Mouse (Mus musculus) olfactory bulb, adult 2 months (tissue): ENCODE measurements around the gene Chd6. TPM values are rescaled to one million over a fixed set of nuclear protein-coding genes. Genes with fewer than 3 reads are reported as not detected.
"Not testable (repeated sequence)": the region's sequence is repeated elsewhere in the genome, so short reads cannot be mapped to it uniquely, and the experiment has no call there.

Source experiments
- H3K27ac ChIP-seq: fragments of 200-500 bp; 2 replicates; pipeline ENCODE4 v1.5.1; 2012; ENCODE audit warnings: low read depth, low read length; ENCODE audit not compliant: insufficient read depth
- H3K4me1 ChIP-seq: fragments of 200-500 bp; 2 replicates; pipeline ENCODE4 v1.6.1; 2012; ENCODE audit warnings: low read length; ENCODE audit not compliant: control insufficient read depth, insufficient read depth
- H3K4me3 ChIP-seq: fragments of 200-500 bp; 2 replicates; pipeline ENCODE4 v1.5.1; 2012; ENCODE audit warnings: mild to moderate bottlenecking, low read depth, low read length, moderate library complexity; ENCODE audit not compliant: insufficient read depth
- CTCF ChIP-seq: fragments of 200-500 bp; IDR thresholded peaks from 2 replicates; pipeline ENCODE4 v1.5.1; 2012; ENCODE audit warnings: low read depth, mild to moderate bottlenecking, low read length, moderate library complexity; ENCODE audit not compliant: insufficient read depth
- POLR2A ChIP-seq: fragments of 200-500 bp; IDR thresholded peaks from 2 replicates; pipeline ENCODE4 v1.6.1; 2012; ENCODE audit warnings: mild to moderate bottlenecking, low read depth, low read length, moderate library complexity; ENCODE audit not compliant: insufficient read depth
- WGBS: fragments of 180-500 bp; shearing (Covaris S2); methylation state at CpG from one replicate; pipeline ENCODE4 v1.1.7; 2018; 5-methylcytosine and 5-hydroxymethylcytosine counted together
- polyA plus RNA-seq: library from polyadenylated mRNA; stranded (reverse); fragments of >200 nt; gene quantifications from 2 replicates; pipeline ENCODE4 v1.2.4, GENCODE M21; 2012; ENCODE audit warnings: low replicate concordance; ENCODE audit not compliant: missing spikeins, insufficient read depth, insufficient read length

Chd6 gene
- polyA plus RNA-seq, 1 experiment: 148 TPM

GRCm38 (mm10) chr2:160978651-160979050, 130.2 kb downstream of the Chd6 start:
- 93% methylated on average over 1 of the region's 1 CpGs for WGBS
- Histone ChIP-seq H3K4me3 (no peak overlapping the region), H3K27ac (no peak overlapping the region), H3K4me1 (no peaks in the 10 kb centered on the region)
- TF ChIP-seq POLR2A (no peak), CTCF (no peak)

DNA sequence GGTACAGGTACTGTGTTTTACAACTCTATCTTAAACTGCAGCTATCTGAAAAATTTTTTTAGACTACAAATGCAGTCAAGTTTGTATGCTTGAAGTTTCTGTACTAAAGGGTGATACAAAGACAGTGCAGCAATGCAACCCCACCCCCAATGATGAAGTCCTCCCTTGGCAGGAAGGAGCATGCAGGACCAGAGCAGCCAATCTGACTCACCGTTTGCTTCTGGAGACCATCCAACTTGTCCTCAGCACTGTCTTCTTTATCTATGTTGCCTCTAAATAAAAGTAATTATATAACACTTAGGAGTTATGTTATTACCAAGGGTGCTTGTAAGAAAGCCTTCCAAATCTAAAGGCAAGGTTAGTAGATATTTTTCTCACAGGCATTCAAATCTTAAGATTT, 131.6 kb downstream of the Chd6 start:
- no peak overlapping the region for H3K27ac ChIP-seq
- no peak for TF ChIP-seq POLR2A
- TF ChIP-seq CTCF: no peak
- no peak overlapping the region for H3K4me3 ChIP-seq
- no peaks in the 10 kb centered on the region for H3K4me1 ChIP-seq
- 19% methylated on average over 1 of the region's 1 CpGs for WGBS

DNA sequence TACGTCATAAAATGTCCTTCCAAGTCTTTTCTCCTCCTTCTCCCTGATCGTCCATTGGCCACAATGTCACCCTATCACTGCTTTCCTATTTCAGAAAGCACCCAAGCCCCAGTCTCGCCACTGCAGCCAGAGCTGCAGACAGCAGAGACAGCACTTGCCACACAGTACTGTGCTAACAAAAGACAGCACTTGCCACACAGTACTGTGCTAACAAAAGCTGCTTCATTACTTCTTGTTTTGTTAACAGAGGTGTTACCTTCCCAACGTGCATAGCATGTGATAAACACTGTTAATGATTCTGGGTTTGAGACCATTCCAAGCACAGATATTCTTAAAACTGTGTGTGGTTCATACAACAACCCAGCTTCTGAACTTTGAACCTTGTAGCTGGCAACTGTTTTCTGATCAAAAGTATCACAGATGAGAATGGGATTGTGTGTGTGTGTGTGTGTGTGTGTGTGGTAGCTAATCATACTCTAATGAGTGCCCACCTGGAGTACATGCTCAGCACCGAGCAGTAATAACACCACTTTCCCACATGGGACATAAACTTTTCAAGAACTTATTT, 135.1 kb downstream of the Chd6 start:
- no peaks in the 10 kb centered on the region for H3K4me1 ChIP-seq
- TF ChIP-seq CTCF (no peak), POLR2A (no peak)
- 72% methylated on average over 5 of the region's 5 CpGs for WGBS

DNA sequence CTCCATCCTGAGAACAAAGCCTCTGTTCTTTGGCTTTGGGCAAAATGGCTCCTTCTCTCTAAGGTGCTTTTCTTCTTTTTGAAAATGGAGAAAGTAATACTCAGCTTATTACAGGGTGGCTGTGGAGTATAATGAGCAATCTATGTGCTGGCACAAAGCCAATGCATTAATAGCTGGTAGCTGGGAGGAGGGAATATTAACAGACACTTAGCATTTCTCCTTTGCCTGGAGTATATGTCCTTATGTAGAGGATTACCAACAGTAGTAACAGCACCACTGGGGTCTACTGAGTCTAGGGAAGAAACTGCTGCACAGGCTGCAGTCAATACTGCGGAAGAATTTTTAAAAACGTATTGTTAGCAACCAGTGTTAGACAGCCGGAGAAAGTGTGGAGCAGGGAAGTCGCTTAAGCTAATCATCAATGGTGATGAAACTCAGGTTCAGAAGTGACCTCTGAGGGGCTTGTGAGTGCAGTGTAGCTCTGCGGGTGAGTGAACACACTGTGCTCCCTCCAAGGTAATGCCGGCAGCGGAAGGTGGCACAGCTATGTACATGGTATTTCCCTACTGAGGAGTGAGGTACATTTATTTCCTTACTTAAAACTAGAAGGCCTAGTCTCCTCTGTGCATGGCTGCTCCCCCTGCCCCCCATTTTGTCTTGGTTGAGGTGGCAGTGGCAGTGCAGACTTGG, 136.6 kb downstream of the Chd6 start:
- Histone ChIP-seq H3K4me1 (no peaks in the 10 kb centered on the region), H3K27ac (no peak overlapping the region), H3K4me3 (no peak overlapping the region)
- WGBS: 79% methylated on average over 7 of the region's 7 CpGs
- TF ChIP-seq POLR2A: no peak
- TF ChIP-seq CTCF: no peak

More for the DNA sequence above, 135.1 kb downstream of the Chd6 start:
- no peak overlapping the region for H3K4me3 ChIP-seq
- H3K27ac ChIP-seq: no peak overlapping the region

- 92% methylated on average over 1 of the region's 1 CpGs for WGBS
- H3K27ac ChIP-seq: no peak overlapping the region
- TF ChIP-seq CTCF (no peak), POLR2A (no peak)
Observed at GRCm38 (mm10) chr2:160962149-160962548, 146.7 kb downstream of the Chd6 start.

GRCm38 (mm10) chr2:160960956-160961646, 147.8 kb downstream of the Chd6 start:
- H3K4me3 ChIP-seq: no peak overlapping the region
- no peaks in the 10 kb centered on the region for H3K4me1 ChIP-seq
- H3K27ac ChIP-seq: no peak overlapping the region
- WGBS: 87% methylated on average over 6 of the region's 6 CpGs
- no peak for TF ChIP-seq CTCF
- no peak for TF ChIP-seq POLR2A

More at GRCm38 (mm10) chr2:160962149-160962548, 146.7 kb downstream of the Chd6 start:
- no peak overlapping the region for H3K4me3 ChIP-seq
- no peaks in the 10 kb centered on the region for H3K4me1 ChIP-seq

DNA sequence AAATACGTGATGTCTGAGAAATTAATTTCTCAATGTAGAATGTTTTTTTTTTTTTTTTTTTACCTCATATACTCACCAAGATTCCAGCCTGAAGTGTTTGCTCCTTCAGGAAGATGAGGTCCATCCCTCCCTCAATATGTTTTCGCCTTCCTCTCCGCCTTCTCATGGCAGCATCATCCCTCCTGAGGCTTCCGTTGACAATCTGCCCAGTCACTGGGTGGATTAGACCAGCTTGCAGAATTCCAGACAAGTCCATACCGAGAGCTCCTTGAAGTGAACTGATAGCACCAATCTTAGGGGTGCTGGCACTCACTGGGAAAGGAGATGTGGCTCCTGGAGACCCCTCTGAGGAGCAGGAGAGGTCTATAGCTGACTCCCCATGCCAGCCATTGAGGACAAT, 149.0 kb downstream of the Chd6 start:
- H3K27ac ChIP-seq: no peak overlapping the region
- TF ChIP-seq POLR2A (no peak), CTCF (no peak)
- peaks cover 7% of the 10 kb centered on the region; the same call in 1 of the 2 replicates for H3K4me1 ChIP-seq
- H3K4me3 ChIP-seq: no peak overlapping the region
- 87% methylated on average over 5 of the region's 5 CpGs for WGBS

GRCm38 (mm10) chr2:160958737-160959136, 150.1 kb downstream of the Chd6 start:
- 86% methylated on average over 5 of the region's 5 CpGs for WGBS
- no peak for TF ChIP-seq CTCF
- TF ChIP-seq POLR2A: no peak
- Histone ChIP-seq H3K4me3 (no peak overlapping the region), H3K4me1 (peaks cover 8% of the 10 kb centered on the region; the same call in 1 of the 2 replicates), H3K27ac (no peak overlapping the region)

DNA sequence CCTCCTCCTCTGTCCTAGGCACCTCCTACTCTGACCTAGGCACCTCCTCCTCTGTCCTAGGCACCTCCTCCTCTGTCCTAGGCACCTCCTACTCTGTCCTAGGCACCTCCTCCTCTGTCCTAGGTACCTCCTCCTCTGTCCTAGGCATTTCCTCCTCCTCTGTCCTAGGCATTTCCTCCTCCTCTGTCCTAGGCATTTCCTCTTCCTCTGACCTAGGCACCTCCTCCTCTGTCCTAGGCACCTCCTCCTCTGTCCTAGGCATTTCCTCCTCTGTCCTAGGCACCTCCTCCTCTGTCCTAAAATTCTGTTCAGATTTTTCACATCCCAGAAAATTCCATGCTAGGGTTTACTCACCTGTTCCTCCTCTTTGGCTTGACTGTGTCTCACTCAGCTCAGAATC, 151.1 kb downstream of the Chd6 start:
- not testable (repeated sequence) for H3K4me3 ChIP-seq

DNA sequence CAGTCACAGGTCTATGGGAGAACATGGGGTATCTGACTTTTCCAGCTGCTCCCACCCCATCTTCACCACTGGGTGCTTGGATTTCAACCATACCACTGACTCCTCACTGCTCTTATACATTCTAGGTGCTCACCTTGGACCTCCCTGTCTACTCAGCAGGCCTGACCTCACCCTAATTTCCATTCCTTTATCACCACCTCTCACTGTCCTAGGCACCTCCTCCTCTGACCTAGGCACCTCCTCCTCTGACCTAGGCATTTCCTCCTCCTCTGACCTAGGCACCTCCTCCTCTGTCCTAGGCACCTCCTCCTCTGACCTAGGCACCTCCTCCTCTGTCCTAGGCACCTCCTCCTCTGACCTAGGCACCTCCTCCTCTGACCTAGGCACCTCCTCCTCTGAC, 151.6 kb downstream of the Chd6 start:
- not testable (repeated sequence) for H3K27ac ChIP-seq, H3K4me3 ChIP-seq
- H3K4me1 ChIP-seq: peaks cover 13% of the 10 kb centered on the region

More for the DNA sequence above, 151.1 kb downstream of the Chd6 start:
- not testable (repeated sequence) for H3K27ac ChIP-seq
- peaks cover 13% of the 10 kb centered on the region for H3K4me1 ChIP-seq
